Comparison of ENCODE assay signal across 24 mouse cellular contexts in the genomic region with DNA sequence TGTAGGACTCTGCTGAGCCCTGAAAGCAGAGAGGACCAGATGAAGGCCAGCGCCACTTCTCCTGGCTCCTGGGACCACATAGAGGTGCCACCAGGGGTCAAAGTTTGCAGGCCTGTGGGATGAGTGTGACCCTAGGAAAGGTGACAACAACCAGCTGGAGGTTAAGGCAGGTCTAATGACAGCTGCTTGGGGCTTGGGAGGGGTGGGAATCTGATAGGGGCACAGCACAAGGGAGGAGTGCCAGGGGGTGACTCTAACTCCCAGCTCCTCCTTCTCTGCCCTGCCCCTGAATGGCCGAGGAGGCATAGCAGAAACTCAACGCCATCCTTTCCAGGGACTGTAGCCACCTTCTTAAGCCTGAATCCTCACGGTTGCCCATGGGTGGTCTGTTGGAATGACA. TPM values are rescaled to one million over a fixed set of nuclear protein-coding genes. Genes with fewer than 3 reads are reported as not detected.
"Had no signal": no experiment of that assay in that cellular context is flagged by ENCODE, and none has a peak within 500 bp of the region (broad histone marks: within the 10 kb centered on the region; RNA-seq: fewer than 3 reads in every experiment).

No protein-coding gene starts in this region.

- DNase-seq: kidney, adult 11 months; kidney, adult 8-10 months; kidney, postnatal 25 days; layer of hippocampus, postnatal 36 days; left cerebral cortex, postnatal 4 days; liver, postnatal 0 days; lung, embryonic 14.5 days; right cerebral cortex, adult 18-20 months; thymus, adult 2 months; thymus, postnatal 14 days; thymus, postnatal 4 days had no signal

- H3K27me3 ChIP-seq: limb, embryonic 15.5 days; midbrain, embryonic 13.5 days had no signal

- H3K4me3 ChIP-seq: left cerebral cortex, adult 2 months; limb, embryonic 12.5 days; limb, embryonic 15.5 days; megakaryocyte, embryonic 14.5 days; midbrain, embryonic 10.5 days; midbrain, embryonic 13.5 days had no signal

- H3K27ac ChIP-seq: limb, embryonic 12.5 days; limb, embryonic 15.5 days; liver, embryonic 14.5 days; midbrain, embryonic 10.5 days; midbrain, embryonic 13.5 days; stomach, postnatal 0 days had no signal

- H3K4me2 ChIP-seq: limb, embryonic 12.5 days; limb, embryonic 15.5 days; liver, embryonic 11.5 days; lung, embryonic 14.5 days; midbrain, embryonic 13.5 days had no signal

- ATAC-seq: liver, postnatal 0 days; lung, postnatal 0 days; midbrain, embryonic 13.5 days; midbrain, embryonic 16.5 days had no signal

RNA-seq across cellular contexts. Expression of a gene that starts 30.6 kb away (rescaled TPM):
- polyA plus RNA-seq: limb, embryonic 12.5 days; neural tube, embryonic 11.5 days had no signal

RNA-seq across cellular contexts. Expression of a gene that starts 36.4 kb away (rescaled TPM):
- total RNA-seq: monocyte, adult 5-6 weeks had no signal
- polyA plus RNA-seq: liver, embryonic 14.5 days had no signal
